Mouse (Mus musculus) megakaryocyte, embryonic 14.5 days (primary cell): ENCODE results near the gene Zbtb5.

Experiments
- FLI1 ChIP-seq: IDR thresholded peaks from 2 replicates; pipeline ENCODE4 v1.6.1; 2012; ENCODE audit warnings: low read length, inconsistent platforms, mixed read lengths
- GATA1 ChIP-seq: IDR thresholded peaks from 3 replicates; pipeline ENCODE4 v1.6.1; 2012; ENCODE audit warnings: mixed read lengths, low read length, inconsistent platforms, borderline replicate concordance

GRCm38 (mm10) chr4:45032586-45032985 is 20.4 kb upstream of the Zbtb5 start:
- no peak for TF ChIP-seq GATA1
- no peak for TF ChIP-seq FLI1
